Mouse (Mus musculus) small intestine, adult 2 months (tissue): ENCODE data around the gene Stx11. TPM values are rescaled to one million over a fixed set of nuclear protein-coding genes. Genes with fewer than 3 reads are reported as not detected.

Experiments used
- H3K27ac ChIP-seq: fragments of 200-500 bp; 2 replicates; pipeline ENCODE4 v1.5.1; 2012; ENCODE audit warnings: low read depth, low read length, control low read depth, inconsistent platforms; ENCODE audit not compliant: insufficient read depth
- H3K27me3 ChIP-seq: fragments of 200-500 bp; 2 replicates; pipeline ENCODE4 v1.6.1; 2012; ENCODE audit warnings: mild to moderate bottlenecking, moderate library complexity, low read length, inconsistent platforms; ENCODE audit not compliant: control insufficient read depth, insufficient read depth
- H3K36me3 ChIP-seq: fragments of 200-500 bp; 2 replicates; pipeline ENCODE4 v1.6.1; 2012; ENCODE audit warnings: mild to moderate bottlenecking, low read length, control low read depth, inconsistent platforms; ENCODE audit not compliant: control insufficient read depth, insufficient read depth
- H3K4me1 ChIP-seq: fragments of 200-500 bp; 2 replicates; pipeline ENCODE4 v1.6.1; 2012; ENCODE audit warnings: low read length, inconsistent platforms, mixed read lengths; ENCODE audit not compliant: control insufficient read depth, insufficient read depth, insufficient read length
- H3K4me3 ChIP-seq: fragments of 200-500 bp; 2 replicates; pipeline ENCODE4 v1.5.1; 2012; ENCODE audit warnings: low read depth, mild to moderate bottlenecking, control low read depth, inconsistent platforms, low read length, moderate library complexity
- CTCF ChIP-seq: fragments of 200-500 bp; IDR thresholded peaks from 2 replicates; pipeline ENCODE4 v1.5.1; 2012; ENCODE audit warnings: low read depth, mild to moderate bottlenecking, control low read depth, inconsistent platforms, low read length, moderate library complexity, mixed read lengths; ENCODE audit not compliant: insufficient replicate concordance, insufficient read length; ENCODE audit errors: extremely low read depth
- POLR2A ChIP-seq: fragments of 200-500 bp; IDR thresholded peaks from 2 replicates; pipeline ENCODE4 v1.6.1; 2012; ENCODE audit warnings: low read depth, mild to moderate bottlenecking, control low read depth, inconsistent platforms, low read length, moderate library complexity
- WGBS: fragments of 180-500 bp; shearing (Covaris S2); methylation state at CpG from one replicate; pipeline ENCODE4 v1.1.7; 2018; 5-methylcytosine and 5-hydroxymethylcytosine counted together
- polyA plus RNA-seq: library from polyadenylated mRNA; depleted of rRNA; stranded (reverse); fragments of >200 nt; gene quantifications from 2 replicates; pipeline ENCODE4 v1.2.3, GENCODE M21; 2012; rRNA removed

The Stx11 gene
- polyA plus RNA-seq, 1 experiment: 3.3 TPM

DNA sequence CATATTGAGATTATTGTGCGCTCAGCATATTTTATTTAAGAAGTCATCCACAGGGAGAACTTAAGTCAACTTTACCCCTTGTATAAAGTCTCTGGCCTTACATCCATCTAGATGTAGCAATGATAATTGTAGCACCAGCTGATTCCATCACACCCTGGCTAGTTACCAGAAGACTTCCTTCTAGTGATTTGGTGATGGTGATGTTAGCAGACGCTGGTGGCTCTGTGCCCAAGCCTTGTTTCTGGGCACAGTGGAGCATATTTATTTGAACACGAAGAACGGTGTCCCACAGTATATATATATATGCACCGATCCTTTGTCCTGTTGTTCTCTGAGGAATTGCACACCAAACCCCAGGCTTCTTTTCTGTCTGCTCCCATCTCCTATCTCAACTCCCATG, 64.2 kb downstream of the Stx11 start:
- Histone ChIP-seq H3K27ac (no peak overlapping the region), H3K4me1 (peaks cover 14% of the 10 kb centered on the region; the same call in 1 of the 2 replicates), H3K27me3 (no peaks in the 10 kb centered on the region), H3K4me3 (no peak overlapping the region), H3K36me3 (no peaks in the 10 kb centered on the region)
- 63% methylated on average over 5 of the region's 5 CpGs for WGBS
- TF ChIP-seq CTCF: no peak

- no peak overlapping the region for H3K4me3 ChIP-seq
- 96% methylated on average over 3 of the region's 3 CpGs for WGBS
Observed at GRCm38 (mm10) chr10:12893339-12893738, 70.8 kb downstream of the Stx11 start.

DNA sequence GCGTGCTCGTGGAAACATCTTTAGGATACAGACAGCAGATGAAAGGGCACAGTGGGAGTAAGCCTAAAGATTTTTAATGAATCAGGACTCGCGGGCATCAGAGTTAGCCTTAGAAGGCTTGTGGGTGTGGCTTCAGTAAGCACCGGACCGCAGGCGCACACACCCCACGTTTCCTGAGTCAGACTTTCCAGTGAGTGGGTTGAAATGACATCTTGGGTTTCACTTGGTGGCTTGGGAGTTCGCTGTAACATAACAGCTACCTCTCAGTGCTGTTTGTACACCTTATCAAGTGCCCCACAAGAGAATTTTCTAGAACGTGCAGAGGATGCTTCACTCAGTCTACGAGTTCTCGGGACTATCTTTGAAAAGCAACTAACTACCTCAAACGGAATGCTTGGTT, 75.7 kb downstream of the Stx11 start:
- Histone ChIP-seq H3K27me3 (no peaks in the 10 kb centered on the region), H3K4me3 (no peak overlapping the region), H3K36me3 (no peaks in the 10 kb centered on the region), H3K27ac (no peak overlapping the region), H3K4me1 (peaks cover 2% of the 10 kb centered on the region; the same call in 1 of the 2 replicates)
- TF ChIP-seq CTCF: no peak
- no peak for TF ChIP-seq POLR2A
- 68% methylated on average over 13 of the region's 13 CpGs for WGBS

More at GRCm38 (mm10) chr10:12893339-12893738, 70.8 kb downstream of the Stx11 start:
- Histone ChIP-seq H3K4me1 (no peaks in the 10 kb centered on the region), H3K36me3 (no peaks in the 10 kb centered on the region), H3K27me3 (no peaks in the 10 kb centered on the region), H3K27ac (no peak overlapping the region)
- TF ChIP-seq CTCF: no peak
- no peak for TF ChIP-seq POLR2A

Other genes starting within 250 kb of the Stx11 start
- 6.9 and 20.5 TPM in 2 replicates for gene Utrn, start 94.9 kb downstream of the Stx11 start, polyA plus RNA-seq
- gene Sf3b5, start 41.0 kb upstream of the Stx11 start, polyA plus RNA-seq: 28.0 and 40.2 TPM in 2 replicates
- gene Plagl1, start 96.2 kb upstream of the Stx11 start, polyA plus RNA-seq: 3.6 and 4.8 TPM in 2 replicates
- gene Zc2hc1b, start 213.7 kb upstream of the Stx11 start, polyA plus RNA-seq: not detected in 2 replicates
- 3.6 and 6.0 TPM in 2 replicates for gene Ltv1, start 228.9 kb upstream of the Stx11 start, polyA plus RNA-seq